Mouse (Mus musculus): ENCODE results near the gene Taf3. TPM values are rescaled to one million over a fixed set of nuclear protein-coding genes. Genes with fewer than 3 reads are reported as not detected.

Taf3 gene
- total RNA-seq, 2 experiments from 2014 or later = 13.9 to 15.4 TPM

GRCm38 (mm10) chr2:9965608-9966007 lies 82.8 kb downstream of the Taf3 start:
- Histone ChIP-seq H3K4me3 (no peak overlapping the region), H3K27ac (no peak overlapping the region)
- no peak for TF ChIP-seq CTCF (conservative IDR thresholded peaks at IDR 0.05)
- DNase-seq (ENCODE audit: low spot score in 2 of 2) = no peak

- no peak for DNase-seq (ENCODE audit: low spot score in 2 of 2)
- no peak overlapping the region for H3K4me3 ChIP-seq
- no peak for TF ChIP-seq CTCF (conservative IDR thresholded peaks at IDR 0.05)
- no peak overlapping the region for H3K27ac ChIP-seq
Observed at GRCm38 (mm10) chr2:9962871-9963270, 85.5 kb downstream of the Taf3 start.

- no peak for DNase-seq (ENCODE audit: low spot score in 2 of 2)
- no peak for TF ChIP-seq CTCF (conservative IDR thresholded peaks at IDR 0.05)
- Histone ChIP-seq H3K27ac (no peak overlapping the region), H3K4me3 (no peak overlapping the region)
Observed at GRCm38 (mm10) chr2:9961708-9962107, 86.7 kb downstream of the Taf3 start.

GRCm38 (mm10) chr2:9958011-9958410 lies 90.4 kb downstream of the Taf3 start:
- Histone ChIP-seq H3K27ac (no peak overlapping the region), H3K4me3 (no peak overlapping the region)
- TF ChIP-seq CTCF (conservative IDR thresholded peaks at IDR 0.05) = no peak
- DNase-seq (ENCODE audit: low spot score in 2 of 2) = no peak

GRCm38 (mm10) chr2:9956546-9956945 lies 91.8 kb downstream of the Taf3 start:
- no peak overlapping the region for H3K4me3 ChIP-seq
- TF ChIP-seq CTCF (conservative IDR thresholded peaks at IDR 0.05) = no peak
- no peak overlapping the region for H3K27ac ChIP-seq
- no peak for DNase-seq (ENCODE audit: low spot score in 2 of 2)

- H3K27ac ChIP-seq = no peak overlapping the region
- no peak for DNase-seq (ENCODE audit: low spot score in 2 of 2)
- no peak overlapping the region for H3K4me3 ChIP-seq
- TF ChIP-seq CTCF (conservative IDR thresholded peaks at IDR 0.05) = no peak
Observed at GRCm38 (mm10) chr2:9955576-9956535, 92.5 kb downstream of the Taf3 start.

- TF ChIP-seq CTCF (conservative IDR thresholded peaks at IDR 0.05) = no peak
- no peak for DNase-seq (ENCODE audit: low spot score in 2 of 2)
- Histone ChIP-seq H3K4me3 (no peak overlapping the region), H3K27ac (no peak overlapping the region)
Observed at GRCm38 (mm10) chr2:9946739-9947138, 101.7 kb downstream of the Taf3 start.

- Histone ChIP-seq H3K27ac (no peak overlapping the region), H3K4me3 (no peak overlapping the region)
- TF ChIP-seq CTCF (conservative IDR thresholded peaks at IDR 0.05) = no peak
- DNase-seq (ENCODE audit: low spot score in 2 of 2) = no peak
Observed at GRCm38 (mm10) chr2:9945611-9946010, 102.8 kb downstream of the Taf3 start.

- Histone ChIP-seq H3K27ac (no peak overlapping the region), H3K4me3 (no peak overlapping the region)
- peak; percentile 57 for TF ChIP-seq CTCF (conservative IDR thresholded peaks at IDR 0.05)
- no peak for DNase-seq (ENCODE audit: low spot score in 2 of 2)
Observed at GRCm38 (mm10) chr2:9943011-9943410, 105.4 kb downstream of the Taf3 start.

- no peak for DNase-seq (ENCODE audit: low spot score in 2 of 2)
- H3K4me3 ChIP-seq = no peak overlapping the region
- TF ChIP-seq CTCF (conservative IDR thresholded peaks at IDR 0.05) = no peak
- no peak overlapping the region for H3K27ac ChIP-seq
Observed at GRCm38 (mm10) chr2:9939250-9939649, 109.1 kb downstream of the Taf3 start.

GRCm38 (mm10) chr2:9935965-9936364 lies 112.4 kb downstream of the Taf3 start:
- no peak overlapping the region for H3K4me3 ChIP-seq
- H3K27ac ChIP-seq = no peak overlapping the region
- TF ChIP-seq CTCF (conservative IDR thresholded peaks at IDR 0.05) = no peak
- DNase-seq (ENCODE audit: low spot score in 2 of 2) = no peak

GRCm38 (mm10) chr2:9926905-9927283 lies 121.5 kb downstream of the Taf3 start:
- H3K27ac ChIP-seq = no peak overlapping the region
- no peak overlapping the region for H3K4me3 ChIP-seq
- no peak for DNase-seq (ENCODE audit: low spot score in 2 of 2)
- no peak for TF ChIP-seq CTCF (conservative IDR thresholded peaks at IDR 0.05)

- Histone ChIP-seq H3K27ac (no peak overlapping the region), H3K4me3 (no peak overlapping the region)
- no peak for TF ChIP-seq CTCF (conservative IDR thresholded peaks at IDR 0.05)
- DNase-seq (ENCODE audit: low spot score in 2 of 2) = no peak
Observed at GRCm38 (mm10) chr2:9926194-9926904, 122.0 kb downstream of the Taf3 start.
